Mouse (Mus musculus): ENCODE measurements around the gene Jmjd6. TPM values are rescaled to one million over a fixed set of nuclear protein-coding genes. Genes with fewer than 3 reads are reported as not detected.

The Jmjd6 gene
- polyA plus RNA-seq, 1 experiment from 2014 or later: 83.4 TPM

GRCm38 (mm10) chr11:116869223-116869622, 26.0 kb upstream of the Jmjd6 start:
- H3K9me3 ChIP-seq: no peaks in the 10 kb centered on the region
- H3K4me2 ChIP-seq: no peak overlapping the region
- H3K36me3 ChIP-seq: peaks cover 84% of the 10 kb centered on the region
- 76% methylated on average over 8 of the region's 8 CpGs for WGBS
- H3K9ac ChIP-seq: no peak overlapping the region
- H3K27me3 ChIP-seq: no peaks in the 10 kb centered on the region
- ATAC-seq (ENCODE audit: insufficient number of reproducible peaks, low FRiP score, low TSS enrichment, low read depth): no peak; the same call in 1 of the 2 replicates
- no peak overlapping the region for H3K27ac ChIP-seq
- H3K4me1 ChIP-seq: peaks cover 2% of the 10 kb centered on the region
- H3K4me3 ChIP-seq: no peak overlapping the region

- Histone ChIP-seq H3K36me3 (peaks cover 82% of the 10 kb centered on the region), H3K9ac (no peak overlapping the region), H3K4me3 (no peak overlapping the region), H3K27ac (no peak overlapping the region), H3K4me2 (no peak overlapping the region), H3K4me1 (peaks cover 2% of the 10 kb centered on the region; the same call in 1 of the 2 replicates), H3K27me3 (no peaks in the 10 kb centered on the region), H3K9me3 (no peaks in the 10 kb centered on the region)
- WGBS: 59% methylated on average over 3 of the region's 3 CpGs
- no peak for ATAC-seq (ENCODE audit: insufficient number of reproducible peaks, low FRiP score, low TSS enrichment, low read depth)
Observed at GRCm38 (mm10) chr11:116868129-116868528, 24.9 kb upstream of the Jmjd6 start.

- peaks cover 84% of the 10 kb centered on the region for H3K36me3 ChIP-seq
- no peaks in the 10 kb centered on the region for H3K9me3 ChIP-seq
- H3K27me3 ChIP-seq: no peaks in the 10 kb centered on the region
- H3K9ac ChIP-seq: no peak overlapping the region
- ATAC-seq (ENCODE audit: insufficient number of reproducible peaks, low FRiP score, low TSS enrichment, low read depth): no peak
- H3K4me1 ChIP-seq: peaks cover 2% of the 10 kb centered on the region; the same call in 1 of the 2 replicates
- no peak overlapping the region for H3K4me3 ChIP-seq
- no peak overlapping the region for H3K4me2 ChIP-seq
- no peak overlapping the region for H3K27ac ChIP-seq
- 76% methylated on average over 12 of the region's 12 CpGs for WGBS
Observed at GRCm38 (mm10) chr11:116865945-116866585, 22.8 kb upstream of the Jmjd6 start.

DNA sequence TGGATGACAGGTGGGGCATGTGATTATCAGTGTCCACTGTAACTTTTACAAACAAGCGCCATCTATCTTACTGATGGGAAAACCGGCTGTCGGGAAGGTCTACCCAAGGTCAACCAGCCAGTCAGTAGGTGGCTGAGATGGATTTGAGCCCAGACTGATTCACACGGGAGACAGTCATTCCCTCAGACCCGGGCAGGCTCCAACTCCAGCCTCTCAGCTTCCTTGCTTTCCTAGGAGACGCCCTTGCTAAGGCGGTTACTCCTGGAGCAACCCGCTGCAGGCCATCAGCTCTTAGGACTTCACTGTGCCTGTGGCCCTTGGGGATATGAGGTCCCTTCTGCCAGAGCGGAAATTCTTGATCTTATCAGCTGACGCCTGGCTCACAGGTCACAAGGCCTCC, 21.2 kb upstream of the Jmjd6 start:
- no peaks in the 10 kb centered on the region for H3K9me3 ChIP-seq
- ATAC-seq (ENCODE audit: insufficient number of reproducible peaks, low FRiP score, low TSS enrichment, low read depth): no peak
- no peaks in the 10 kb centered on the region for H3K4me1 ChIP-seq
- H3K27ac ChIP-seq: no peak overlapping the region
- no peak overlapping the region for H3K4me3 ChIP-seq
- 74% methylated on average over 10 of the region's 10 CpGs for WGBS
- H3K9ac ChIP-seq: no peak overlapping the region
- H3K4me2 ChIP-seq: no peak overlapping the region
- H3K36me3 ChIP-seq: peaks cover 86% of the 10 kb centered on the region
- H3K27me3 ChIP-seq: no peaks in the 10 kb centered on the region

DNA sequence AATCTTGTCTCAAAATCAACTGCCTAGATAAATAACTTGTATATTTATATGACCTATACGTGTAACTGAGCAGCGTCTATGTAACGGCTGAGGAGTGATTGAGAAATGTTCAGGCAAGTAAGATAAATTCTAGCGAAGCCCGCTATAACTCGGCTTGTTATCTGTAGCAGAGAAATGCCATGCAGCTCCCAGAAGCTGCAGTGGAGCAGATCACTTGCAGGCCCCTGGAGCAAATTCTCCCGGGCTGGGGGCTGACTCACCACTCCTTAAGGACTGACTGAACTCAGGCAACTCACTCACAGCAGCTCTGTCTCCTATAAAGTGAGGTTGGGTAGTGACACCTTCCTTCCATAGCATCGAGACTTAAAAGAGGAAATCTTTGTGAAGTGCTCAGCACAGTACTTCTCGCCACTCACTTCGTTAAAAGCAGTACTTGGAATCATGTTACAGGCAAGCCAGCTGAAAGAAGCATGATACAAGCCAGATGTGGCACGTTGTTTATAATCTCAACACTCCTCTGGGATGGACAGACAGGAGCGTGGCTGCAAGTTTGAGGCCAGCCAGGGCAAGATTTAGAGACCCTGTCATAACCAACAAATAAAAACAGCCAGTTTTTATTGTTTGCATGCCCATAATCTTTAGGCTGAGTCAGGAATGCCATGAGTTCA, 14.1 kb upstream of the Jmjd6 start:
- Histone ChIP-seq H3K36me3 (peaks cover 52% of the 10 kb centered on the region), H3K27me3 (no peaks in the 10 kb centered on the region), H3K4me1 (peaks cover 12% of the 10 kb centered on the region), H3K9ac (no peak overlapping the region), H3K9me3 (no peaks in the 10 kb centered on the region), H3K27ac (no peak overlapping the region), H3K4me2 (no peak overlapping the region), H3K4me3 (no peak overlapping the region)
- WGBS: 45% methylated on average over 12 of the region's 12 CpGs
- no peak for ATAC-seq (ENCODE audit: insufficient number of reproducible peaks, low FRiP score, low TSS enrichment, low read depth)

- Histone ChIP-seq H3K4me1 (peaks cover 19% of the 10 kb centered on the region), H3K4me2 (peak overlapping the region; percentile 48), H3K4me3 (peak overlapping the region; percentile 98), H3K9me3 (no peaks in the 10 kb centered on the region), H3K27me3 (no peaks in the 10 kb centered on the region), H3K9ac (peak overlapping the region; percentile 77), H3K36me3 (peaks cover 35% of the 10 kb centered on the region), H3K27ac (peak overlapping the region; percentile 99; the same call in 1 of the 2 replicates)
- no peak for ATAC-seq (ENCODE audit: insufficient number of reproducible peaks, low FRiP score, low TSS enrichment, low read depth)
- WGBS: 27% methylated on average over 10 of the region's 10 CpGs
Observed at GRCm38 (mm10) chr11:116854279-116854678, 11.0 kb upstream of the Jmjd6 start.

DNA sequence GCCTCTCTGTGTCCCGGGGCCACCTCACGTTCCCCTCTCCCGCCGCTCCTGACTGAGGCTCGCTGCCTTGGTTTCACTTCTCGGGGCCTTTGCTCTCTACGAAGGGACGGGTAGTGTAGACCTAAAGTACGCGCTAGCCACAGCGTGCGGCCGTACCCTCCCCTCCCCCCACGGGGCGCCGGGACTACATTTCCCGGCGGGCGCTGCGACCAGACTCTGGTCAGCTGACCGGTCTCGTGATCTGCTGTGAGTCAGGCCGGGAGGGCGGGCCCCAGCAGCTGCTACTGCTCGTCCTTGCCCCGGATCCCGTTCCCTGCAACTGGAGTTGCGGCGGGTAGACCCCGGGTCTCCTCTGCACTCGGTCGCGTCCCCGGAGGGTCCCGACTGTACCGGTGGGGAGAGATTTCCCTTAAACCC, 10.3 kb upstream of the Jmjd6 start:
- Histone ChIP-seq H3K4me2 (peak overlapping the region; percentile 48), H3K9ac (peak overlapping the region; percentile 77), H3K9me3 (no peaks in the 10 kb centered on the region), H3K4me1 (peaks cover 19% of the 10 kb centered on the region), H3K4me3 (peak overlapping the region; percentile 98), H3K27me3 (no peaks in the 10 kb centered on the region), H3K27ac (peak overlapping the region; percentile 99), H3K36me3 (peaks cover 33% of the 10 kb centered on the region)
- ATAC-seq (ENCODE audit: insufficient number of reproducible peaks, low FRiP score, low TSS enrichment, low read depth): peak; percentile 90
- WGBS: under 1% methylated on average over 36 of the region's 36 CpGs

- H3K4me1 ChIP-seq: peaks cover 19% of the 10 kb centered on the region
- ATAC-seq (ENCODE audit: insufficient number of reproducible peaks, low FRiP score, low TSS enrichment, low read depth): peak; percentile 92
- H3K27ac ChIP-seq: peak within 1 kb of the TSS; percentile 99
- peak within 1 kb of the TSS; percentile 68 for H3K4me2 ChIP-seq
- peaks cover 36% of the 10 kb centered on the region for H3K36me3 ChIP-seq
- peak within 1 kb of the TSS; percentile 95 for H3K9ac ChIP-seq
- under 1% methylated on average over 72 of the region's 74 CpGs for WGBS
- H3K9me3 ChIP-seq: no peaks in the 10 kb centered on the region
- H3K27me3 ChIP-seq: no peaks in the 10 kb centered on the region
- peak within 1 kb of the TSS; percentile 98 for H3K4me3 ChIP-seq
Observed at GRCm38 (mm10) chr11:116852891-116853511, 9.8 kb upstream of the Jmjd6 start, which contains the start of gene Srsf2. TSS of gene Srsf2 (minus strand) at chr11:116853094.

- ATAC-seq (ENCODE audit: insufficient number of reproducible peaks, low FRiP score, low TSS enrichment, low read depth): peak; percentile 23; the same call in 1 of the 2 replicates
- Histone ChIP-seq H3K36me3 (peaks cover 39% of the 10 kb centered on the region), H3K4me3 (peak within 1 kb of the TSS; percentile 98), H3K4me2 (peak within 1 kb of the TSS; percentile 68), H3K4me1 (peaks cover 19% of the 10 kb centered on the region), H3K9me3 (no peaks in the 10 kb centered on the region), H3K27ac (peak within 1 kb of the TSS; percentile 99), H3K9ac (peak within 1 kb of the TSS; percentile 95), H3K27me3 (no peaks in the 10 kb centered on the region)
- under 1% methylated on average over 84 of the region's 91 CpGs for WGBS
Observed at GRCm38 (mm10) chr11:116852291-116852890, 9.1 kb upstream of the Jmjd6 start, which contains the start of gene Mfsd11. TSS of gene Mfsd11 (plus strand) at chr11:116852440.

DNA sequence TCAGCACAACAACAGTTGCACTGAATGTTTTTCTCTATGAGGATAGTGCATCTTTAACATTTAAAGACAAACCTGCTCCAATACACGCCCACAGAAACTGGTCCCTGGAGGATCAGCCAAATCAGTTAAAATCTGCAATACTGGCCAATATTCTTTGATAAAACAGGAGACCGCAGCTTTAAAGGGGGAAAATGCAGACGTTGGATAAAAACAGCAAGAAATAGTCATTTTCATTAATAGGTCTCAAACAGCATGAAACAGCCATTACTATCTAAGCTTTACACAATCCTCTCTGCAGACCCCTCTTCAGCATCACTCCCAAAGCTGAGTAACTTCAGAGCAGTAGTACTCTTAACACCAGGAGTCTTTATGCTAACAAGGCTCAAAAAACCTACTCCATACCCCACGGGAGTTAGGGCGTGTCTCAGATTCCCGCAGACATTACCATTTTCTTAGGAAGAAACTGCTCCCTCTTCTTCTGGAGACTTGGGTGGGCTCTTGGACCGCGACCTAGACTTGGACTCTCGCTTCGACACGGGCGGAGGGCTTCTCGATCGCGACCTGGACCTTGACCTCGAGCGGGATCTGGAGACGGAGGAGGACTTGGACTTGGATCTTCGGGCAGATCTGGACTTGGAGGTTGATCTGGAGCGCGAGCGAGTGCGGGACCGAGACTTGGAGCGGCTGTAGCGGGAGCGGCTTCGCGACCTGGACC, 8.5 kb upstream of the Jmjd6 start:
- peaks cover 38% of the 10 kb centered on the region for H3K36me3 ChIP-seq
- H3K9me3 ChIP-seq: no peaks in the 10 kb centered on the region
- H3K4me2 ChIP-seq: peak overlapping the region; percentile 68
- peak overlapping the region; percentile 98 for H3K4me3 ChIP-seq
- under 1% methylated on average over 29 of the region's 29 CpGs for WGBS
- peak overlapping the region; percentile 95 for H3K9ac ChIP-seq
- peaks cover 19% of the 10 kb centered on the region for H3K4me1 ChIP-seq
- no peaks in the 10 kb centered on the region for H3K27me3 ChIP-seq
- peak overlapping the region; percentile 99 for H3K27ac ChIP-seq
- no peak for ATAC-seq (ENCODE audit: insufficient number of reproducible peaks, low FRiP score, low TSS enrichment, low read depth)

- Histone ChIP-seq H3K4me1 (peaks cover 19% of the 10 kb centered on the region), H3K36me3 (peaks cover 39% of the 10 kb centered on the region), H3K4me3 (peak overlapping the region; percentile 98), H3K9ac (peak overlapping the region; percentile 95), H3K27ac (peak overlapping the region; percentile 99; the same call in 1 of the 2 replicates), H3K4me2 (peak overlapping the region; percentile 68), H3K9me3 (no peaks in the 10 kb centered on the region), H3K27me3 (no peaks in the 10 kb centered on the region)
- no peak for ATAC-seq (ENCODE audit: insufficient number of reproducible peaks, low FRiP score, low TSS enrichment, low read depth)
- 28% methylated on average over 6 of the region's 6 CpGs for WGBS
Observed at GRCm38 (mm10) chr11:116850833-116851477, 7.7 kb upstream of the Jmjd6 start.
